Mouse (Mus musculus): ENCODE measurements around the gene 4930524J08Rik. TPM values are rescaled to one million over a fixed set of nuclear protein-coding genes. Genes with fewer than 3 reads are reported as not detected.

Gene 4930524J08Rik
- total RNA-seq (2021), result not detected
- long read RNA-seq, experiment 1, partial matches to known transcripts, result 0 of 1 reads
- long read RNA-seq, experiment 1, other reads (novel, unspliced or antisense), result 0 of 1 reads
- long read RNA-seq, experiment 2, result 0 reads

DNA sequence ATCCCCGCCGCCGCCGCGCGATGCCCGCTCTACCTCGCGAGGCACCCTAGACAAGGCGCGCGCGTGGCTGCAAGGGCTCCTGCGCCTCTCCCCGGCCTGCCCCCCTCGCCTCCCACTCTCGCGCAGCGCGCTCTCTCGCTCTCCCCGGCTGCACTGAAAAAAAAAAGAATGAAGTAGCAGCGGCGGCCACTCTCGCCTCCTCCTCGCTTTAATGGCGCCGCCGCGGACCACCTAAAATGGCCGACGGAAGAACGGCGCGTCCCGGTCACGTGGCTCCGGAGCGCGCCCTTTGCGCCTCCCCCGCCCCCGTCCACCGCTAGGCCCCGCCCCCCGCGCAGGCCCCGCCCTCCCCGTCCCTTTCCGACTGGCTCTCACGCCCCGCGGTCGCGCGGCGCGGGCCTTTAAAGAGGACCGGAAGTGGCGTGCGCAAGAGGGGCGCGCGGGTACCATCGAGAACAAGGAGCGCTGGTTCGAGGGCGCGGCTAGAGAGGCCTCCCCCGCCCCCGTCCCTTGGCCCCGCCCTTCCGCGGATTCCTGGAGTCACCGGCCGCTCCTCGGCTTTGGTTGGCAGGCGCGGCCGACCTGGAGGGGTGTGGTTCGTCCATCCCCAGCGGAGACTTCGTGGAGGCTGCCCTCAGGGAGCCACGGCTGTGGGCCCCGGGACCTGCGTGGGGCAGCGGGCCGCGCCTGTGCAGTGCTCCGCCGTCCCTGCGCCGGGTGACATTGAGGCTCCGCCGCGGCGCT, at the start of gene 4930524J08Rik, which contains the start of gene Hnrnpd:
TSS of gene 4930524J08Rik (plus strand) at position 363 of the 744 bp plus-strand sequence.
TSS of gene Hnrnpd (minus strand) at position 240 of the 744 bp plus-strand sequence.
- peak; percentile 93 for DNase-seq (ENCODE audit: low spot score)

DNA sequence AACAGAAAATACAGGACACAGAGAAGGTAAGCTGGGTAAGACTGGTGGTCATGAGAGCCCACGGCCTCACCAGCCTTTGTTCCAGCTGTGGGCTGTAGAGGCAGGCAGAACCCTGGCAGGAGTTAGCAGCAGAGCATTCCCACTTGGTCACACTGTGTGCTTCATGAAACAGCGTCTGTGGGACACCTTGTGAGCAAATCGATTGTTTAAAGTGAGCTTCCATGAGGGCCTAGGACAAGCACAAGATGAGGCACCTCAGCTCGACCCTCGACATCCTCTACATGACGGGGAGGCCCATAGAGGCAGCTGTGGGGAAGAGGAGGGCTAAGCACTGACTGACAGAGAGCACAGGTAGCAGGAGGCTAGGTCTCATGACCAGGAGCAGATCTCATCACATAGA, 47.0 kb upstream of the 4930524J08Rik start:
- no peak for DNase-seq (ENCODE audit: low spot score)

DNA sequence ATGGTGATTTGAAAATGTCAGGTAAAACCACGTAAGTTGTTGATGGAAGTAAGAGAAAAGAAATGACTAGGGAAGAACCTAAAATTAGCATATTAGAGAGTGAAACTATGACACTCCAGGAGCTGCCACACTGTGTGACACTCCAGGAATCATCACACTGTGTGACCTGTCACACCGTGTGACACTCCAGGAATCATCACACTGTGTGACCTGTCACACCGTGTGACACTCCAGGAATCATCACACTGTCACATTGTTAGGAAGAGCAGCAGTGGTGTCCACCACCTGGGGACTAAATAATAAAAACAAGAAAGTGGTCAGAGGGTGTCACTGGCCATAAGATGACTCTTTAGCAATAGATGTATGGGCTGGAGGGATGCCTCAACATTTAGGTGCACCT, 39.4 kb upstream of the 4930524J08Rik start:
- no peak for DNase-seq (ENCODE audit: low spot score)

DNA sequence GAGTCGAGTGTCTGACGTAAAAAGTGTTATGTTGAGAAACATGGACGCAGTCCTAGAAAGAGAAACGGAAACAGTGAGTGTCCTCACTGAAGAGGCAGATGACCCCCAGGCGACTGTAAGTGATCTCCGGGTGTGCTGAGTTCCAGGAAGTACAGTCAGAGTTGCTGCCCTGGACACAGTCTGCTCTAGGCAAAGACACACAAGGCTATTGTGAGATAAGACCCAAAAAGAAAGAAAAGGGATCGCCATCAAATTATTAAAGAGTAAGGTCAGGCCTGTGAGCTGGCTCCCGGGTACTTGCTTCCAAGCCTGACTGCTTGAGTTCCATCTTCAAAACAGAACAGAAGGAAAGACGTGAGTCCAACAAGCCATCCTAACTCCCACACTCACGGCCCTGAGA, 37.6 kb upstream of the 4930524J08Rik start:
- DNase-seq (ENCODE audit: low spot score), result no peak

DNA sequence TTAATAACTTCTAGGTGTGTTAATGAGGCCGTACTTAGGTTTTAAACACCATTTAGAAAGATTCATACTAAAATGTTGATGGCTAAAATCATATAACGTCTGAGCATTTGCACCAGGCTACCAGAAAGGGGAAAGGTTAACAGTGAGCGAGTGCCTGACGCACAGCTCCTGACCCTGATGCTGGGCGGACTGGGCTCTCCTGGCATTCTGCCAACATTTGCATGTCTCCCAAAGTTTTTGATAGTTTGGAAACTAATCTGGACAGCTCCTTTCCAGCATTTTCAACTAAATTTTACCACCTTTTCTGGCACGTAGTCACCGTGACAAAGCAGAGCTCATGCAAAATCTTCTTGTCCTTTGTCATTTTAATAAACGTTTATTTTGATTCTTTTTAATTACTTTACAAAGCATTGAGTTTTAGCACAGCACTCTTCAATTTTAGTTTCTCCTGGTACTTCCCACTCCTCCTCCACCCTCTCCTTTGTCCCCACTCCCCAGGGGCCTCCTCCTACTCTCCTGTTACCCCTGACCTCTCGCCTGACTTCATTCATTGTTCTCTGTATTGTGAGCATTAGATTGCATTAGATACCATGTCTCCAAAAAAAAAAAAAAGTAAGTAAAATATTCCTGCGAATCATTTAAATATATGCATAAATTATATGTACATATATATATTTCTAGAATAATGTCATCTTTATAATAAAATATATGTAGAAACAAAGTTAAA, 36.9 kb upstream of the 4930524J08Rik start:
- no peak for DNase-seq (ENCODE audit: low spot score)

DNA sequence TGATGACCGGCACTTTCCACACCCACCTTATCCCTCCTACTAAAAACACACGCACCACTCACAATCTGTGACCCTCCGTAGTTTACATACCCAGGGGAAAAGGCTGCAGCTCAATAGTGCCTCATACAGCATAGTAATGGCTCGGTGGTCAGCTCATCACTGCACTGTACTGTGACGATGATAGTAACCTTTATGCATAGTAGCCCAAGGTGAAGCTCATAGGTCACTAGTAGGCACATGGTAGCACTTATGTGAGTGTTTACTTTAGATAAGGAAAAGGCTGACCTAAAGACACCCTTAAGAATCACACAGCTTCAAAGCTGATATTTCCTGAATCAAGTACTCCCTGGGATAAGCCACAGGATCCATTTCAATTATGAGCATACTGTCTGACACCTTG, 26.3 kb upstream of the 4930524J08Rik start:
- DNase-seq (ENCODE audit: low spot score), result no peak

DNA sequence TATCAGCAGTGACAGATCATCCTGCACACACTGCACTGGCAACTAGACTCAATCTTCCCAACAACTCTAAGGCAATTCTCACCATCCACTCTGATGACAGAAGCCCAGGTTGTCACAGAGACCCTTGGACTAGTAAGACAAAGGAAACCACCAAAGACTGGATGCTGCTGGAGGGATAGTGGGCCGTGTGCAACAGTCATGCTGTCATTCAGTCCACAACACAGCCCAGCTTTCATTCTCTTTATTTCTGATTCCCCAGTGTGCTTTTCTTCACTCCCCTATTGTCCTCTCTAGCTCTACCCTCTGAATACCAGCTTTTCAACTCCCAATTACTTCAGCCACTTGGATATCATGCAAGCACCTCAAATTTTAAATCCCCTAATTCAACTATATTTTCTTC, 25.0 kb upstream of the 4930524J08Rik start:
- no peak for DNase-seq (ENCODE audit: low spot score)

DNA sequence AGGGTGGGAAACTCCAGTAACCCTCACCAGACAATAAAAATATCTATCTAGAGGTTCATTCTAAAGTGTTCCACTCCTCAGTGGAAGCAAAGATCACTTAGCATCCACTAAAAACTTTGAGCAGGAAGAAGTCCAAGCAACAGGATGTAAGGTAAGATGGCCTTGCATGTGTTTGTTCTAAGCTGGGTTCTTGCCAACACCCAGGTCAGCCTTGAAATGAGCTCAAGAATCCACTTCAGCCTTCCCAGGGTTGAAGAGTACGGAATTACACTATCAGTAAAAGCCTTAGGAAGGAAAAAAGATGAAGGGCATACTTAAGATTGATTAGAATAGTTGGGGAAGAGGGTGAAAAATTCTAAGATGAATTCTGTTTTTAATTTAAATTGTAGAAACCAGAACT, 20.2 kb upstream of the 4930524J08Rik start:
- no peak for DNase-seq (ENCODE audit: low spot score)

DNA sequence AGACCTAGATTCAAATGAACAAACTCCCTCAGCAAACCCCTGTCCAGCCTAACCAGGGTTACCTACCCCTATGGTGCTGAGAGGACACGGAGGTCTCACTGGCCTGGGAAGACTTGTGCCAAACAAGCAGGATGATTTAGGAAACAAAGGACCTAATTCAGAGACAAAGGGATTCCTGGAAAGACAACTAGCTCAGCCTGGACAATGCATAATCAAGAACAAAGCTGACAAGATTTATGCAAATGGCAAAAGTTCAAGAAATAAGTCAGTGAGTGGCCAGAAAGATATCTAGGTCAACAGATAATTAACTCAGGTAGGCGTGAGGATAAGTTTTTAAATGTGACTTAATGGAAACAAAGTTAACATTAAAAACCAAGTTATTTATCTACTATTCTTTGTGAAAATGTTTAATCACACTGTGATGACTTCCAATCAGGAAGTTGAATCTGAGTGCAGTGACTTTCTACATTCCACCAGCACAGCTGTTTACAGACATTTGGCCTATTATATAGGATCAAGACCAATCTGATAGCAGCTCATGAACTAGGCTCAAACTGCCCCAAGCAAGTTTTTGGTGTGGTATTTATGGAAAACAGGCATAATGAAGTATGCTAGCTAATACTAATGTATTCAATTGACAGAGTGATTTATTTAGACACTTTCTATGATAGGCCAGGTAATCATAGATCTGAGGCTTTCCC, 19.5 kb upstream of the 4930524J08Rik start:
- no peak for DNase-seq (ENCODE audit: low spot score)

DNA sequence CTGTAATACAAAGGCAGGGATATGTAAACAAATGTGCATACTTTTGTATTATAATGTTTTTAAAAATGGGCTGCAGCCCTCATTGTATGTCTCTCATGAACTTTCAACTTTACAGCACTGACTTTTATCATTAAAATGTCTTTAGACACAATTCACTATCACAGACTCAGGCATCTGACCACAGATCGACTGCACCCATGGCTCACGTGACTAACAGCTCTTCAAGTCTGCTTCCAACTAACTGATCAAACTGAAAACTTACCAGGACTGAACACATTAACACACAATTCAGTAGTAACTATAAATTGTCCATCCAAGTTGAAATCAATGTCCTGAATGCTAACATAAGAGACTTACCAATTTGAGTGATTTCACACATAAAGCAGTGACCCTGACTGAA, 18.9 kb upstream of the 4930524J08Rik start:
- DNase-seq (ENCODE audit: low spot score), result no peak

DNA sequence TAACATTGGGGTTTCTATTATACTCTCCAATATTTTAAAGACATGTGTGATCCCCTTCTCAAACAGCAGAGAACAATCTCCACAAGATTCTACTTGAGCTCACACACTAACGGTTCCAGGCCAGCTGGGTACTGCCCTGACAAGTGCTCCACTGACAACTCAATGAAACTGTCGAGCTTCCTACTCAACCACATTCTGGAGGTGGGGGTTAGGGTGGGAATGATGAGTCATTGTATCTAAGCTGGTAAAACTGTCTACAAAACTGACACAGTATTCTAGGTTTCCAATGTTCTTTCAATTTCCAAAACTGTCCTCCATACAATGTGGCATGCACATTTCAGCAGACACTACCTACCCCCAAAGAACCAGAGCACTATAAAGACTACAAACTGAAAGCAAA, 4.9 kb upstream of the 4930524J08Rik start:
- DNase-seq (ENCODE audit: low spot score), result no peak

DNA sequence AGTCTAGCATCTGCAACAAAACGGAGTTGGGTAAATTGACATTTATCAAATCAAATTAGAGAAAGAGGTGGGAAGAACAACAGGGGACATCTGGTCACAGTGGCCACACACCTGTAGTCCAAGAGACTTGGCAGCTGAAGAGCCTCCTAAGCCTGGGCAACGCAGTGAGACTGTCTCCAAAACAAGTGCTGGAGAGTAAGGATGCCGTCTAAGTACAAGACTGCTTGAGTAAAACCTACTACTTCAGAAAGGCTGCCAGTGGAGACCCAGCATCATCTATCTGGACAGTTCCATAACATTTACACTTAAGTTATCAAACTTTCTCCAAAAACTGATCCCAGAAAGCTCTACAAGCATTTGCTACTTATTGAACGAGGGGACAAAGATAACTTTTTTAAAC, 3.8 kb upstream of the 4930524J08Rik start:
- no peak for DNase-seq (ENCODE audit: low spot score)

DNA sequence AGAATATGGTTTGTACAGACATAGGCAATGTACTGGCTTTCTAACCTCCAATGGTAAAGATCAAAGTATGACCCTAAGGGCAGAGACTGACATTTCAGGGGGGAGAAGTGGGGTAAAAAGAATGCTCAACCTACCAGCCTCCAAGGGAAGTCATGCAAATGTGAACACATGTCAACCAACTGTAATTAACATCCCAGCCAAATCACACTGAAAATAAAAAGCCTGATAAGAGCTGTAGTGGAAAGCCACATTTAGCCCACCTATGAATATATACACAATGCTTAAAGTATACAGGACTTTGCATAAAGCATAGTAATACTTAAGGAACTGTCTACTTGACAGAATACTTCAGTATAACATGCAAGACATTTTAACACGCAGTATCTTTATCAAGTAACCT, 3.1 kb upstream of the 4930524J08Rik start:
- DNase-seq (ENCODE audit: low spot score), result no peak

DNA sequence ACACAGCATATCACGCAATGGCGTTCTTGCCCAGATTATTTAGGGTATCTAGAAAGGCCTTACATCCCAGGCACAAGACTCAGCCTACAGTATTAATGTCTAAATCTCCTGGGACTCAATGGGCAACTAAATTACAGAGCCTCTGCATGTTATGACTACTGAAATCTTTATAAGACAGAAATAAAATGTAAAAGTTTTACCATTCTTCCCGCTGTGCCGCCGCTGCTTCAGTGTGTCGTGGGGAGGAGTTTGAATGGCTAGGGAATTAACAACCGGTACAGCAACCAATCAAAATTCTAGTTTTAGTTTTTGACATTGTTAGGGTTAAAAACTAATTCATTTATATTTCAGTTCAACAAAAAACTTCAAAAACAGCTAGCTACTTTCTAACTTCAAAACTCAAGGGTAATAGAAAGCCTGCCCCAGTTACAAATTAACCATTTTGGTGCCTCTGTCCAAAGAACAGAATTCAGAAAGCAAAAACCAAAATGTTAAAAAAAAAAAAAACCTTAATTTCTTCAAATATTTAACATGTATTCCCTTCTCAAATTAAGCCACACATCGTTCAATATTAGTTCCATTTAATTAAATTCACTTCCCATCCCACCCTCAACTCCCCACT, 2.4 kb upstream of the 4930524J08Rik start:
- DNase-seq (ENCODE audit: low spot score), result no peak

DNA sequence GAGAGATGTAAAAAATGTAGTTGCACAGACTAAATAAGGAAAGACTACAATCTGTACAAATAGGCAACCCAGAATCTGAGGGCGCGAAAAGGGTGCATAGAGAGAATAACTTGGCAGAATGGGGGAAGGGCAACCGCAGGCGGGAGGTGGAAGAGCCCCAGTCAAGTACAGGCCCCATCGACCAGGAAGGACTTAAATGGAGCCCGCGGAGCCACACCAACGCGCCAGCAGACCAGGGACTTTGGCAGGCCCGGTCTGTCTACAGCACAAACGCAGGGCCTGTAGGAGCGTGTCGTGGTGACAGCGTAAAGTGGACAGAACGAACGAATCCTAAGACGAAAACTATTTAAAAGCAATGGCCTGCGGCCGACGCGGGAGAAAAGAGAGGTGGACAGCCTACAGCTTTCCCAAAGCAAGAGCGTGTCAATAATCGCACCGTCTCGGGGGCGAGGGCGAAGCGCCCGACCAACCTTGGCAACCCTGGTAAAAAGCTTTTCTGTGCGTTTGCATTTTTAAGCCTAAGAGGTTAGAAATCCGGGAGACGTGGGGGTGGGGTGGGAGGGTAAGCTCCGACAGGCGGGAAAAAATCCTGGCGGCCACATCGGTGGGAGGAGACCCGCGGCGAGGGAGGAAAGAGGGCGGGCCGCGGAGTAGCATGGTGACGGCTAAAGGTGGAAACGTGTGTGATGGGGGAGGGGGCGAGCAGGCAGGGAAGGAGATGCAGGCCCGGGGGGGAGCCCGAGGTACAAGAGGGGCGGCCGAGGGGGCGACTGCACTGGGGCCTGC, 1.2 kb upstream of the 4930524J08Rik start:
- DNase-seq (ENCODE audit: low spot score), result peak; percentile 73

DNA sequence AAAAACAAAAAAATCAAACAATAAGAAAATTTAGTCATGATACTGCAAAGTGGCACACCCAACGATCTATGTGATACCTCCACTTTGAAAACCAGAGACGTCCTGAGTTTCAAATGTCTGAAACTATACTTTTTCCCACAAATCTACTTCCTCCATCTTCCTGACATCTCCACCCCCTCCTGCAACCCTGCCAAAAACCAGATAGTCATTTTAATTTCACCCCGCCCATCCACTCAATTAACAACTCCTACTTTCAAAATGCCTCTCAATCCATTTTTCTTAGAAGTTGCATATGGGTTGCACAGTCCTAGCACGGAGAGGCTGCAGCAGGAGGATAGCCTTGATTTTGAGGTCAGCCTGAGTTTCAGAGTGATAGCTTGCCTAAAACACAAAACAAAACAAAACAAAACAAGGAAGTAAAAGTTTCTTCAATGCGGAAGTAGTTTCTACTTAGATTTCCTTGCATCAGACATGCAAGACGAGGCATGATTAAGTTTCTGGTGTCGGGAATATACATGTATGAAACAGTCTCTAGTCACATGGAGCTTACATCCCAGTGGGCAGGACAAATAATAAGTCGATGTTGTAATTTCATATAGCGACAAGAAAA, 4.7 kb downstream of the 4930524J08Rik start:
- DNase-seq (ENCODE audit: low spot score), result no peak

DNA sequence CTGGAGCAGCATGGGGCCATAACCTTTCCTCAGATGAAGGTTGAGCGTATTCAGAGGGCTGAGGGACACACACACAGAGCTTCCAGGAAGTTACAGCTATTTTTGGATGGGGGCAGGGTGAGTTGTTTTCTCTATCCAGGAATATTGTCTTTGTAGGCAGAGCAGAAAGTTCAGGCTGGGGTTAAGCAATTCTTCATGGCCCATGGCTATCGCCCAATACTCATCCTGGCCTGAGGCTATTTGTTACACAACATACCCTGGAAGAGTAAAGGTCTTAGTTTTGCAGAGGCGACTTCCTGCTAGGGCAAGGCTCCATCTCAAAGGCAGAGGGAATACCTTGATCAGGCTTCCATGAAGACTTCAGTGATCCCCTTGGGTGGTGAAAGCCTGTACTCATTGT, 15.3 kb downstream of the 4930524J08Rik start:
- DNase-seq (ENCODE audit: low spot score), result no peak

DNA sequence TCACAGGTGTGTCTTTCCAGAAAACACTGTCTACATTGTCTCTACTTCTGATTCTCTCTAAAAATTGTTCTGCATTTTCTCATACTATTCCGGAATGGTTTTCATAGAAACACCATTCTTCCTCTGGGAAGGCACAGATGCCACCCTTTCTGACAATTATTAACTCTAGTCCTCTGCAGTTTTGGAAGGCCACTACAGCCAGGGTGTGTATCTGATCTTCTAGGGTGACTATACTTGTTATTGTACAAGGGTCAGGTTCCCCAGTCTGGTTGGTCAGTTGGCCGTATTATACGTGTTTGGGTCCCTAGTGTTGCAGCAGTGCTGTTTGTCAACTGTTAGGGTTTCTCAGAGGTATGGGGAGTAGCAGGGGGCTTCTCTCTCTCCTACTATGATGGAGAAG, 15.8 kb downstream of the 4930524J08Rik start:
- DNase-seq (ENCODE audit: low spot score), result no peak

DNA sequence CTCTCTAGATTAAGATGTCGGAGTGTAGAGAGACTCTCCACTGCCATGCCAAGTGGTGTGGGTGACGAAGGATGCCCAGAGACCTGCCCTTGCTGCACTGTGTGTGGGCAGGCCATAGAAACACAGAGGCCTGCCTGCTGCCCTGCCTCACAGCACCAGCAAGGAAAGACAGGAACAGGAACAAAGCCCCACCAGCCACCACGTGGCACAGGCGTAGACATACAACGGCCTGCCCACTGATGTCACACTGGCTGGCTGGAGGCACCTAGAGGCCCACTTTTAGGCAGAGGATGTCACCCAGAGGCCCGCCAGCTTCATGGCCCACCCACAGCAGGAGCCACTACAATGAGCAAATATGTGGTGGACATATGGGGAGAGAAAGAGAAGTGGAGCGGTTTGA, 21.2 kb downstream of the 4930524J08Rik start:
- no peak for DNase-seq (ENCODE audit: low spot score)

DNA sequence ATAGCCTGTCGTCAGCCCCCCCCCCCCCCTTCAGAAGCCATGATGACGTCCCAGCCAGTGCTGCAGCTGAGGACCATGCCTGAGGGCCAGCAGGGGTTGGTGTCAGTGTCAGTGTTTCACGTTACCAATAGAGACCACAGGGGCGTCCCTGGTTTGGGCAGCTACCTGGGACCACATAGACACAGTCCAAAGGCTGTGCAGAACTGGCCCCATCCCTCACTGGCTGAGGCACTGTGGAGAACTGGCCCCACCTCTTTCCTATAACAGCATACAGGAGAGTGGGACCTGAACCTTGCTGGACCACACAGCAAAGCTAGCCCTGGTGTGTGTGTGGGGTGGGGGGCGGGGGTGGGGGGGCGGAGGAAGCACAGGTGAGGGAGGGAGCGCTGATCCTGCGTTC, 21.6 kb downstream of the 4930524J08Rik start:
- no peak for DNase-seq (ENCODE audit: low spot score)
